Mouse (Mus musculus) kidney, embryonic 15.5 days (tissue): ENCODE results near the gene Bcat2. TPM values are rescaled to one million over a fixed set of nuclear protein-coding genes. Genes with fewer than 3 reads are reported as not detected.

Experiments
- ATAC-seq: fragments of 200-750 bp; cut with Nextera tagmentation; replicated peaks from 2 replicates; pipeline ENCODE4 v1.8.0; 2017; ENCODE audit warnings: moderate TSS enrichment; ENCODE audit not compliant: low FRiP score
- H3K27ac ChIP-seq: fragments of 300-500 bp; sonication (generic); 2 replicates; pipeline ENCODE4 v1.5.1; 2015; ENCODE audit warnings: mild to moderate bottlenecking, inconsistent platforms
- H3K27me3 ChIP-seq: fragments of 300-500 bp; sonication (generic); 2 replicates; pipeline ENCODE4 v1.6.1; 2015; ENCODE audit warnings: inconsistent platforms
- H3K36me3 ChIP-seq: fragments of 300-500 bp; sonication (generic); 2 replicates; pipeline ENCODE4 v1.6.1; 2015; ENCODE audit warnings: inconsistent platforms
- H3K4me1 ChIP-seq: fragments of 300-500 bp; sonication (generic); 2 replicates; pipeline ENCODE4 v1.6.1; 2015; ENCODE audit warnings: inconsistent platforms
- H3K4me2 ChIP-seq: fragments of 300-500 bp; sonication (generic); 2 replicates; pipeline ENCODE4 v1.6.1; 2015; ENCODE audit warnings: moderate library complexity, mild to moderate bottlenecking, inconsistent platforms
- H3K4me3 ChIP-seq: fragments of 300-500 bp; sonication (generic); replicated peaks from 2 replicates; pipeline ENCODE4 v1.5.1; 2015; ENCODE audit warnings: mild to moderate bottlenecking, inconsistent platforms
- H3K9ac ChIP-seq: fragments of 300-500 bp; sonication (generic); 2 replicates; pipeline ENCODE4 v1.6.1; 2015; ENCODE audit warnings: mild to moderate bottlenecking, inconsistent platforms
- H3K9me3 ChIP-seq: fragments of 300-500 bp; sonication (generic); replicated peaks from 2 replicates; pipeline ENCODE4 v1.6.1; 2016; ENCODE audit warnings: inconsistent platforms
- WGBS: fragments of 180-500 bp; shearing (Covaris S2); methylation state at CpG from one replicate; pipeline ENCODE4 v1.1.7; 2015; ENCODE audit warnings: mixed read lengths; 5-methylcytosine and 5-hydroxymethylcytosine counted together
- polyA plus RNA-seq: library from polyadenylated mRNA; unstranded; fragments of >200 nt; fragmentation: Nextera tagmentation; extraction: Ambion mirVana; gene quantifications from 2 replicates; pipeline ENCODE4 v1.2.1, GENCODE M21; 2015

Bcat2 gene
- polyA plus RNA-seq, 1 experiment from 2014 or later, result 78.5 TPM

DNA sequence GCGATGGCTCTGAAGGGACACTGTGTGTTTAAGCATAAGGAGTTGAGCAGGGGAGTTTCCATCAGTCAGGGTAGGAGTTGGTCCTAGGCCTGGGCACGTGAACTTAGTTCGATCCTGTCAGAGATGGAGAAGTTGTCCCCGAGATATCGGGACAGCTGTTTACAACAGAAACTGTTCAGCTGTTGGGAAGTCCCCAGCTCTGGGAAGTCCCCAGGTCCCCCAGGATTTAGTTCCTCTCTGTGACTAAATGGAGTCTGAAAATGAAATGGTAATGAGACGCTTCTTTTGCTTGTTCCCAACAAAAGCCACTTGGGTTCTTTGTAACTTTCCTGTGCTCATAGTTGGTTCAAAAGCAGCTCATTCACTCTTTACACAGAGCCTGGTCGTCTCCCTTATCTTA, 21.9 kb downstream of the Bcat2 start:
- Histone ChIP-seq H3K9ac (no peak overlapping the region), H3K9me3 (no peaks in the 10 kb centered on the region), H3K4me1 (peaks cover 13% of the 10 kb centered on the region), H3K36me3 (peaks cover 14% of the 10 kb centered on the region), H3K4me2 (no peak overlapping the region), H3K4me3 (no peak overlapping the region), H3K27ac (no peak overlapping the region), H3K27me3 (no peaks in the 10 kb centered on the region)
- 78% methylated on average over 7 of the region's 7 CpGs for WGBS
- no peak for ATAC-seq

DNA sequence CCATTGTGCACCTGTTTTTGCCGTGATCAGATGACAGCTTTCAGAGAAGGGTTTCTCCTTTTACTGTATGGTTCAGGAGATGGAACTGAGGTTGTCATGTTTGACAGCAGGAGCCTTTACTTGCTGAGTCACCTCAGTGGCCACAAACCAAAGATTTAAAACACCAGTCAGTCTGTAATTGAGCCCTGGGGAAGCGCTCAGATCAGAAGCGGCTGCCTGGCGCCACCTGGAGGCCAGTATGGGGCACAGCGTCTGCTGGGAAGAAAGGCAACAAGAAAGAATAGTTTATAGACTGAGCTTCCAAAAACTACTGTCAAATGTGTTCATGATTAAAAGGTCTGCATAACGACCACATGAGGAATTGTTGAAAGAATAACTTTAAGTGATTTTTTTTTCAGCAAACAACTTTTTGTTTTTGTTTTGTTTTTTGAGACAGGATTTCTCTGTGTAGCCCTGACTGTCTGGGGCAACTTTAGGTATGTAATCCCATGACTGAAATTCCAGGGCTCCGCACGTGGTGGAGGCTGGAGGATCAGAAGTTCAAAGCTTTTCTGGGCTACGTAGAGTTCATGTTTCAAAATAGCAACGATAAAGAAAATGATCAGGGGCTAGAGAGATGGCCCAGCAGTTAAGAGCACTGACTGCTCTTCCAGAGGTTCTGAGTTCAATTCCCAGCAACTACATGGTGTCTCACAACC, 23.3 kb downstream of the Bcat2 start:
- no peak overlapping the region for H3K4me3 ChIP-seq
- H3K27me3 ChIP-seq, result no peaks in the 10 kb centered on the region
- H3K4me2 ChIP-seq, result no peak overlapping the region
- no peak overlapping the region for H3K27ac ChIP-seq
- peaks cover 4% of the 10 kb centered on the region; the same call in 1 of the 2 replicates for H3K36me3 ChIP-seq
- ATAC-seq, result no peak
- WGBS, result 20% methylated on average over 10 of the region's 10 CpGs
- H3K9me3 ChIP-seq, result no peaks in the 10 kb centered on the region
- no peak overlapping the region for H3K9ac ChIP-seq
- H3K4me1 ChIP-seq, result peaks cover 10% of the 10 kb centered on the region; the same call in 1 of the 2 replicates

DNA sequence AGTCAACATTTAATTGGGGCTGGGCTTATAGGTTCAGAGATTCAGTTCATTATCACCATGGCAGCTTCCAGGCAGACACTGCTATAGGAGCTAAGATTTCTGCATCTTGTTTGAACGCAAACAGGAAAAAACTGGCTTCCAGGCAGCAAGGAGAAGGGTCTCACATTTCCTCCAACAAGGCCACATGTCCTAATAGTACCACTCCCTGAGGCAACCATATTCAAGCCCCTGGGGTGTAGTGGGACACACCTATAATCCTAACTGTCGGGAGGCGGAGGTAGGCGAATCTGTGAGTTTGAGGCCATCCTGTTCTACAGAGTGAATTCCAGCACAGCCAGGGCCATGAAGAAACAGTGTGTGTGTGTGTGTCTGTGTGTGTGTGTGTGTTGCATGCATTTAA, 25.2 kb downstream of the Bcat2 start:
- WGBS, result 81% methylated on average over 4 of the region's 4 CpGs
- no peaks in the 10 kb centered on the region for H3K36me3 ChIP-seq
- H3K9me3 ChIP-seq, result no peaks in the 10 kb centered on the region
- H3K4me2 ChIP-seq, result no peak overlapping the region
- peaks cover 7% of the 10 kb centered on the region; the same call in 1 of the 2 replicates for H3K4me1 ChIP-seq
- H3K27me3 ChIP-seq, result no peaks in the 10 kb centered on the region
- H3K9ac ChIP-seq, result no peak overlapping the region
- H3K27ac ChIP-seq, result no peak overlapping the region
- no peak overlapping the region for H3K4me3 ChIP-seq
- ATAC-seq, result no peak

DNA sequence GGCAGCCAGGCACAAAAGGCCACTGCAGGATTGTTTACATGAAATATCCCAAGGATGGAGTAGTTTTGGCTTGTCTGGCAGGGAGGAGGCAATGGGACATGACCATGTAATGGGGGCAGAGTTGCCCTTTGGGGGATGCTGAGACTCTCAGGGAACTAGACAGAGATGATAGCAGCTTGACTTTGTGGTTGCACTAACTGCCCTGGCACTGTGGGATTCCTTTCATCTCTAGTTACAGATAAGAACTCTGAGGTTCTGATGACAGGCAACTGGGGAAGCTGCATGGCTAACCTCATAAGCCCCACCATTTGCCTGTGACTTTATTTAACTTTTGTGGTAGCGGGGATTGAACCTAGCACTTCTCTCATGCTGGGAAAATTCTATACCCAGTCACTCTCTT, 26.2 kb downstream of the Bcat2 start:
- no peaks in the 10 kb centered on the region for H3K27me3 ChIP-seq
- H3K4me1 ChIP-seq, result peaks cover 7% of the 10 kb centered on the region; the same call in 1 of the 2 replicates
- H3K4me2 ChIP-seq, result no peak overlapping the region
- no peak for ATAC-seq
- H3K36me3 ChIP-seq, result no peaks in the 10 kb centered on the region
- no peak overlapping the region for H3K27ac ChIP-seq
- no peak overlapping the region for H3K4me3 ChIP-seq
- 77% methylated on average over 1 of the region's 1 CpGs for WGBS
- no peaks in the 10 kb centered on the region for H3K9me3 ChIP-seq
- H3K9ac ChIP-seq, result no peak overlapping the region

DNA sequence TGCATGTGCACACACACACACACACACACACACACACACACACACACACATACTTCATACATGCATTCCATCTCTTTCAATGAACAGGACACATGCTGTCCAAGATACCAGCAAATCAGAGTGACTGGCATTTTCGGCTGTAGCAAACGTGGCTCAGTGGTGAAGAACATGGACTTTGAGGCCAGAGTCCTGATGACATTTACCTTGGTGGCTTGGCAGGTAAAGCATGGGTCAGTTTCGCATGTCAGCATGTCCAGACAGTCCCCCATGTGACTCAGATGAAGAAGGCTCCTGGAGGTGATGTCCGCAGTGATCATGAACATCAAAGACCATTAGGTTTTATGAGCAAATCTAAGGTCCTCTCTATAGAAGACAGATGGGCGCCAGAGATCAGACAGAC, 27.1 kb downstream of the Bcat2 start:
- Histone ChIP-seq H3K4me3 (no peak overlapping the region), H3K27me3 (no peaks in the 10 kb centered on the region), H3K4me2 (no peak overlapping the region), H3K4me1 (peaks cover 7% of the 10 kb centered on the region), H3K36me3 (no peaks in the 10 kb centered on the region), H3K9me3 (no peaks in the 10 kb centered on the region), H3K27ac (no peak overlapping the region), H3K9ac (no peak overlapping the region)
- WGBS, result 89% methylated on average over 5 of the region's 5 CpGs
- no peak for ATAC-seq

DNA sequence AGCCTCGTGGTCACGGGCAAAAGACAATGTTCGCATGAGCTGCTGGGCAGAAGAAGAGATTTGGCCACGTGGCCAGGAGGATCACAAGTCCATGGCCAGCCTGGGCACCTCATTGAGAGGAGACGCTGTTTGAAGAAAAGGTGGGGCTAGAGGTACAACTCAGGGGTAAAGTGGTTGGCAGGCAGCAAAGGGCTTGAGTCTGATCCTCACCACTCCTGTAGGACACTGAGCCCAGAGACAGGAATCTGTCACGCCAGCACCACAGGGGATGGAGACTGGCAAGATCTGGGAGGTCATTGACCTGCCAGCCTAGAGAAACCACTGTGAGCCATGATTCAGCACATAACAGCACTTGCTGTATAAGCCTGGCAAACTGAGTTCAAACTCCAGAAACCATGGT, 27.6 kb downstream of the Bcat2 start:
- no peak overlapping the region for H3K27ac ChIP-seq
- no peak overlapping the region for H3K4me2 ChIP-seq
- WGBS, result 88% methylated on average over 6 of the region's 6 CpGs
- no peaks in the 10 kb centered on the region for H3K36me3 ChIP-seq
- no peak overlapping the region for H3K9ac ChIP-seq
- no peak for ATAC-seq
- H3K4me3 ChIP-seq, result no peak overlapping the region
- H3K4me1 ChIP-seq, result peaks cover 7% of the 10 kb centered on the region
- H3K9me3 ChIP-seq, result no peaks in the 10 kb centered on the region
- H3K27me3 ChIP-seq, result no peaks in the 10 kb centered on the region

DNA sequence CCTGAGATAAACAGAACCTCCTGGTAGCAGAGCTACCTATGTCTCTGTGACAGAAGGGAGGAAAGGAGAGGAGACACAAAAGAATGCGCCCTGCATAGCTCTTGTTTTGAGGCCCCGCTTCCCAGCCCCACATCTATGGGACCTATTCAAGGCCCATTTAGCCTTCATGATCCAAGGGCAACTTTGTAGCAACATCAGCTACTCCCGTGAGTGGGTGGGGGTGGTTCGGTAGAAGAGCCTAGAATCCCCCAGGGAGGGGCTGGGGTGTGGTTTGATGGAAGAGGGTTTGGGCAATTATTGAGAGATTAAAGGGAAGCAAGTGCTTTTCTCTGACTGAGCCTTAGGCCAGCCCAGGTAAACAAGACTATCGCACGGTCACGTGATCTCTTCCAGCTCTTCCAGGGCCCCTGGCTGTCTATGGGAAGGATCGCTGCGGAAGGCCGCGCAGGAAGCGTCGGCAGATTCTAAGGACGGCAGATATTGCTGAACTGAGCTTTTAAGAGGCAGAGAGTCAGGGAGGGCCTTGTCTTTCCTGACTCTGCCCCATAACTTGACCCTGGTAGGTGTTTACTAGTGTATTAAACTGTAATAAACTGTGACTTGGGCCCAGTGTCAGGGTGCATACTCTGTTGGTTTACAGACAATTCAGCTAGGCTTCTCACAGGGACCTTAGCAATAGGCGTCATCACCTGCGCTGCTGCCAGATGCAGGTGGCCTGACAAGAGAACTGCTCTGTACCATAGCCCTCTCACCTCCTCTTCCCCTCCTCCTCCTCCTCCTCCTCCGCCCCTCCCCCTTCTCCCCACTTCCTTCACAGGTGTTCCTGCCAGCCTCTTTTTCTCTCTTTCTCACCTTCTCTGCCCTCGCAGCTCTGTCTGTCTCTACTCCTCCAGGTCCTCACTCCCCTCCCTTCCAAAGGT, 29.3 kb downstream of the Bcat2 start:
- Histone ChIP-seq H3K9ac (no peak overlapping the region), H3K4me1 (peaks cover 7% of the 10 kb centered on the region), H3K27ac (no peak overlapping the region), H3K4me2 (0 out of 2 replicates have a peak overlapping the region, but pooled peaks have one; percentile 19), H3K4me3 (no peak overlapping the region), H3K9me3 (no peaks in the 10 kb centered on the region), H3K36me3 (no peaks in the 10 kb centered on the region), H3K27me3 (no peaks in the 10 kb centered on the region)
- ATAC-seq, result no peak
- 46% methylated on average over 18 of the region's 18 CpGs for WGBS

DNA sequence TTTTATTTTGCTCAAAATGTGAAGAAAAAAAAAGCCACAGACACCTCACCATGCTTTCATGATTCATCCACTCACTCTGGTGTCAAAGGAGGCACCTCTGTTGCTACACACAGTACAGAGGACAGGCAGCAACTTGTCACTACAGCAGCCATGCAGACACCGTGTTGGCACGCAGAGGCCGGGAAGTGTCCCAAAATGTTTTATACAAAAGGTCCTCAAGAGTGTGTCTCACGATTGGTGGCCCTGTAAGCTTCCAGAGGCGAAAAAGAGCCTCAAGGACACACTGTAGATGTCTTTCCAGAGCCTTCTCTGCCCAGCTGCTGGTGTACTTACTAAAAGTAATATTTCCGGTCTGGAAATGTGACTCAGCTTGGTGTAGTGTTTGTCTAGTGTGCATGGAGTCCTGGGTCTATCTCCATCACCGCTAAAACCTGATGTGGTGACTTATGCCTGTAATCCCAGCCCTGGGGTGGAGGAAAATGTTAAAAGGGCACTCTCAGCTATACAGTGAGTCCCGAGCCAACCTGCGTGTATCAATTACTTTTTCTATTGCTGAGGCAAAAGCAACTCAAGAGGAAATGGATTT, 35.8 kb downstream of the Bcat2 start:
- no peak overlapping the region for H3K4me2 ChIP-seq
- no peak overlapping the region for H3K9ac ChIP-seq
- no peak overlapping the region for H3K27ac ChIP-seq
- H3K36me3 ChIP-seq, result no peaks in the 10 kb centered on the region
- no peaks in the 10 kb centered on the region for H3K27me3 ChIP-seq
- H3K9me3 ChIP-seq, result no peaks in the 10 kb centered on the region
- H3K4me1 ChIP-seq, result no peaks in the 10 kb centered on the region; the same call in 1 of the 2 replicates
- WGBS, result 68% methylated on average over 9 of the region's 9 CpGs
- ATAC-seq, result no peak
- H3K4me3 ChIP-seq, result no peak overlapping the region

DNA sequence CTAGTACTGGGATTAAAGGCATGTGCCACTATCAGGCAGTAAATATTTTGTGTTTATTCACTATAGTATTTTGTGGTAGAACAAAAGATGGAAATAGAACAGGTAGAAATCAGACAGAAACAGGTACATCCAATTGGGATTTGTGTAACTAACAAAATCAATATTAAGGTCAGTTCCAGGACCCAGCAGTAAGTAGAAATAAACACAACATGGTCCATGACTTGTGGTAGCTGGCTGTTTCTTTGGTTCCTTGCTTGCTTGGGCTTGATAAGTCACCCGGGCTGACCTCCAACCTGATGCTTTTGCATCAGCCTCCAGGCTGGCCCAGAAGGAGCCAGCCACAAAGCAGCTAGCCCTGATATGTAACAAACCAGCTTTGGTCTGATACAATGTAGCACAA, 39.6 kb downstream of the Bcat2 start:
- H3K36me3 ChIP-seq, result no peaks in the 10 kb centered on the region
- H3K27me3 ChIP-seq, result no peaks in the 10 kb centered on the region
- H3K4me1 ChIP-seq, result no peaks in the 10 kb centered on the region
- ATAC-seq, result no peak
- H3K9ac ChIP-seq, result no peak overlapping the region
- 78% methylated on average over 1 of the region's 1 CpGs for WGBS
- no peak overlapping the region for H3K4me3 ChIP-seq
- H3K4me2 ChIP-seq, result no peak overlapping the region
- H3K27ac ChIP-seq, result no peak overlapping the region
- H3K9me3 ChIP-seq, result no peaks in the 10 kb centered on the region

DNA sequence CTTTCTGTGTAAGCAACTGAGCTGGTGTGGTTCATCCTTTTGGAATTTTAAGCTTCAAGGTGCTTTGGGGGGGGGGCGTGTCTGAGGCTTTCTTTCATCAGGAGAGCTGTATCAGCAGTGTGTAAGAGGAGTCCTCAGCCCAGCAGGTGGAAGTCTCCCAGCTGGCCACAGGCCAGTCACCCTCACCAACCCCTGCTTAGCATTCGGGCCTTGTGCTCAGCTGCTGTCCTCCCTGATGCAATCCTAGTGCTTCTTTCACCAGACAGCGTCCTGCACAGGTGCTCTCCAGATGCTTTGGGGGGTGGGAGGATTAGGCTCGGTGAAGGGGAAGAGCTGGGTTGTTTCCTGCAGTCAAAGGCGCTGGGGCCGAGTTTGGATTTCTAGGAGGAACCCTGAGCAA, 46.3 kb downstream of the Bcat2 start:
- peaks cover 26% of the 10 kb centered on the region for H3K4me1 ChIP-seq
- no peak overlapping the region for H3K4me3 ChIP-seq
- H3K36me3 ChIP-seq, result no peaks in the 10 kb centered on the region
- peak; percentile 33; the same call in 1 of the 2 replicates for ATAC-seq
- no peak overlapping the region for H3K9ac ChIP-seq
- no peak overlapping the region for H3K27ac ChIP-seq
- H3K9me3 ChIP-seq, result no peaks in the 10 kb centered on the region
- WGBS, result 26% methylated on average over 6 of the region's 6 CpGs
- H3K27me3 ChIP-seq, result peaks cover 39% of the 10 kb centered on the region
- no peak overlapping the region for H3K4me2 ChIP-seq

DNA sequence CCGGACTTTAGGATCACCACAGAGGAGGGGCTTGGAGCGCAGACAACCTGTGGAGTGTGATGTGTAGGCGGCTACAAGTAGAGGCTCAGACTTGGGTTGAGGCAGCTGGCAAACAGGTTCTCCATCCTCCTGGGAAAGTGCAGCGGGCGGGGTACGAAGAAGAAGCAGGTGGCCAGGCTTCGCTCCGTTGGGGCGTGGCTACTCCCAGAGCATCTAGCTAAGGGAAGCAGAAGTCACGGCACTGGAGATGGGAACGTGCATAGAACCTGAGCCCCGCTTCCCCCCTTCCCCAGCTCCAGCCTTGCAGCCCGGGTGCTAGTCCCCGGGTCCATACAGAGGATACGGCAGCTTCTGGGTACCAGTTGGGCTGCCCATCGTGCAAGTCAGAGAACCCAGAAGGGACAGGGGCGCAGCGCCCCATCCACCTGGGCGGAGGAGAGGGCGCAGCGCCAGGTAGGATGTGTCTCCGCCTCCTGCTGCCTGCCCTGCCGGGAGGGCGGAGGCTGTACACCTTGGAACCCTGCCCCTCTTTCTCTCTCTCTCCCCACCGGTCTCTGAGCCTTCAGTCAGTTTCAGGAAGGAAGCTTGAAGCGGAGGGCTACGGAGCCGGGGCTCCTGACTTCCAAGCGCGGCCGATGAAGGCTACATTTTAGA, 47.2 kb downstream of the Bcat2 start, which contains the start of gene Fut1:
Gene Fut1 (plus strand): TSS at position 248 of the 654 bp plus-strand sequence.
- no peaks in the 10 kb centered on the region for H3K36me3 ChIP-seq
- peaks cover 39% of the 10 kb centered on the region for H3K27me3 ChIP-seq
- peaks cover 26% of the 10 kb centered on the region for H3K4me1 ChIP-seq
- 0 out of 2 replicates have a peak within 1 kb of the TSS, but pooled peaks have one; percentile 32 for H3K27ac ChIP-seq
- H3K9ac ChIP-seq, result 0 out of 2 replicates have a peak within 1 kb of the TSS, but pooled peaks have one; percentile 31
- peak within 1 kb of the TSS; percentile 65 for H3K4me2 ChIP-seq
- 7% methylated on average over 31 of the region's 31 CpGs for WGBS
- peak; percentile 53; the same call in 1 of the 2 replicates for ATAC-seq
- H3K9me3 ChIP-seq, result no peaks in the 10 kb centered on the region
- peak within 1 kb of the TSS; percentile 34 for H3K4me3 ChIP-seq
